ENCODE assay signal across 10 mouse cellular contexts in genomic region chr5:22548556-22549161, GRCm38 (mm10). TPM values are rescaled to one million over a fixed set of nuclear protein-coding genes. Genes with fewer than 3 reads are reported as not detected.
A peak's percentile ranks its signal among the peaks of the same experiment; 100 is the strongest.
DNase-seq lines count a peak whose midpoint lies in the region; ATAC-seq and TF ChIP-seq lines count a peak whose summit lies in the region.
"Had no signal": no experiment of that assay in that cellular context is flagged by ENCODE, and none has a peak within 500 bp of the region (broad histone marks: within the 10 kb centered on the region; RNA-seq: fewer than 3 reads in every experiment).

No protein-coding gene starts in this region.

- peak overlapping the region; percentile 84 for H3K4me2 ChIP-seq in lung, embryonic 14.5 days
- peak overlapping the region; percentile 62; the same call in 1 of the 2 replicates for H3K4me2 ChIP-seq in embryonic facial prominence, embryonic 12.5 days (replicated peaks)
- H3K4me2 ChIP-seq in kidney, postnatal 0 days (ENCODE audit: low read length) = peak overlapping the region; percentile 68

- H3K4me1 ChIP-seq in lung, embryonic 14.5 days (ENCODE audit: insufficient read depth) = no peaks in the 10 kb centered on the region
- H3K4me1 ChIP-seq in lung, adult 2 months (ENCODE audit: control insufficient read depth, insufficient read depth, low read length) = peaks cover 5% of the 10 kb centered on the region; the same call in 1 of the 2 replicates
- 0 out of 2 replicates have a peak, but pooled peaks cover 8% of the 10 kb centered on the region for H3K4me1 ChIP-seq in embryonic facial prominence, embryonic 12.5 days
- peaks cover 8% of the 10 kb centered on the region; the same call in 1 of the 2 replicates for H3K4me1 ChIP-seq in kidney, postnatal 0 days (replicated peaks; ENCODE audit: insufficient read depth, low read length)

- WGBS in lung, embryonic 14.5 days = 45% methylated on average over 6 of the region's 6 CpGs
- 62% methylated on average over 6 of the region's 6 CpGs for WGBS in lung, adult 2 months
- 77% methylated on average over 6 of the region's 6 CpGs for WGBS in embryonic facial prominence, embryonic 12.5 days
- 39% methylated on average over 6 of the region's 6 CpGs for WGBS in kidney, postnatal 0 days

- H3K9me3 ChIP-seq in lung, embryonic 14.5 days (ENCODE audit: low read depth, low read length) = no peaks in the 10 kb centered on the region
- no peaks in the 10 kb centered on the region for H3K9me3 ChIP-seq in embryonic facial prominence, embryonic 12.5 days
- no peaks in the 10 kb centered on the region for H3K9me3 ChIP-seq in kidney, postnatal 0 days (replicated peaks; ENCODE audit: low read length)

- H3K9ac ChIP-seq in lung, embryonic 14.5 days = no peak overlapping the region
- no peak overlapping the region for H3K9ac ChIP-seq in embryonic facial prominence, embryonic 12.5 days
- no peak overlapping the region for H3K9ac ChIP-seq in kidney, postnatal 0 days (ENCODE audit: low read depth, low read length)

- H3K4me3 ChIP-seq in lung, embryonic 14.5 days (ENCODE audit: low read depth, low read length) = peak overlapping the region; percentile 66
- H3K4me3 ChIP-seq in lung, adult 2 months (replicated peaks; ENCODE audit: extremely low read depth, low read depth, low read length) = no peak overlapping the region
- no peak overlapping the region for H3K4me3 ChIP-seq in embryonic facial prominence, embryonic 12.5 days
- H3K4me3 ChIP-seq in kidney, postnatal 0 days (replicated peaks; ENCODE audit: low read depth, low read length) = no peak overlapping the region
- H3K4me3 ChIP-seq in left cerebral cortex, adult 2 months = no peak overlapping the region

- no peak overlapping the region for H3K27ac ChIP-seq in lung, embryonic 14.5 days (ENCODE audit: low read depth)
- H3K27ac ChIP-seq in embryonic facial prominence, embryonic 12.5 days = no peak overlapping the region
- no peak overlapping the region for H3K27ac ChIP-seq in kidney, postnatal 0 days
- no peak overlapping the region for H3K27ac ChIP-seq in left cerebral cortex, adult 2 months

- intact Hi-C loops in left cerebral cortex, adult 2 months (cut with DNase I) = no loop called here

- no peak for TF ChIP-seq POLR2A in lung, adult 2 months (IDR thresholded peaks at IDR 0.05; ENCODE audit: borderline replicate concordance, extremely low read depth, low read depth, low read length)

- ATAC-seq in lung, embryonic 14.5 days (ENCODE audit: insufficient read depth) = no peak
- no peak for ATAC-seq in embryonic facial prominence, embryonic 12.5 days (ENCODE audit: insufficient number of reproducible peaks, insufficient read depth, low FRiP score, low TSS enrichment)
- ATAC-seq in kidney, postnatal 0 days (replicated peaks; ENCODE audit: low FRiP score, low read depth) = no peak

- peak; percentile 8 for DNase-seq in lung, embryonic 14.5 days
- no peak for DNase-seq in lung, adult 2 months
- DNase-seq in kidney, postnatal 0 days (ENCODE audit: low spot score) = peak; percentile 9
- peak; percentile 12 for DNase-seq in naive thymus-derived CD4-positive, alpha-beta T cell, adult 2 months (ENCODE audit: low read depth)
- DNase-seq in spleen, adult 12 weeks (ENCODE audit: low spot score) = no peak
- no peak for DNase-seq in layer of hippocampus, postnatal 14 days (ENCODE audit: low spot score in 2 of 2)
- no peak for DNase-seq in left cerebral cortex, adult 2 months (ENCODE audit: extremely low spot score in 1 of 2, low spot score in 2 of 2)
- DNase-seq: adrenal gland, postnatal 25 days; right cerebral cortex, postnatal 25 days had no signal

- no peaks in the 10 kb centered on the region for H3K27me3 ChIP-seq in lung, embryonic 14.5 days (ENCODE audit: insufficient read depth, low read length)
- no peaks in the 10 kb centered on the region for H3K27me3 ChIP-seq in embryonic facial prominence, embryonic 12.5 days
- no peaks in the 10 kb centered on the region for H3K27me3 ChIP-seq in kidney, postnatal 0 days (ENCODE audit: insufficient read depth, low read length)

- no peak for TF ChIP-seq CTCF in lung, embryonic 14.5 days (IDR thresholded peaks at IDR 0.05; ENCODE audit: low read depth)
- no peak for TF ChIP-seq CTCF in lung, adult 2 months (IDR thresholded peaks at IDR 0.05; ENCODE audit: insufficient read depth, low read length)
- TF ChIP-seq CTCF in kidney, postnatal 0 days (IDR thresholded peaks at IDR 0.05; ENCODE audit: low read depth) = no peak
- TF ChIP-seq CTCF in left cerebral cortex, adult 2 months (IDR thresholded peaks at IDR 0.05) = no peak

- H3K36me3 ChIP-seq in lung, embryonic 14.5 days (ENCODE audit: insufficient read depth) = peaks cover 30% of the 10 kb centered on the region
- H3K36me3 ChIP-seq in embryonic facial prominence, embryonic 12.5 days = peaks cover 26% of the 10 kb centered on the region
- H3K36me3 ChIP-seq in kidney, postnatal 0 days (ENCODE audit: insufficient read depth, low read length) = peaks cover 15% of the 10 kb centered on the region; the same call in 1 of the 2 replicates

RNA-seq across cellular contexts. Expression of gene Orc5, which starts 1.6 kb away (rescaled TPM):
- polyA plus RNA-seq in lung, embryonic 14.5 days (2014; fragmentation: Nextera tagmentation; extraction: Ambion mirVana) = 40.5 and 43.1 TPM in 2 replicates
- polyA plus RNA-seq in lung, adult 2 months (2012; rRNA removed) = 2.8 and 4.7 TPM in 2 replicates
- polyA plus RNA-seq in embryonic facial prominence, embryonic 12.5 days (2016; fragmentation: Nextera tagmentation; extraction: Ambion mirVana) = 41.3 and 45.9 TPM in 2 replicates
- 37.6 and 37.7 TPM in 2 replicates for polyA plus RNA-seq in kidney, postnatal 0 days (2015; fragmentation: Nextera tagmentation; extraction: Ambion mirVana)
- 10 to 100 TPM; 18.1 to 20.0 TPM for total RNA-seq in layer of hippocampus, postnatal 14 days (2021)
- 10 to 100 TPM; 16.5 to 20.8 TPM for total RNA-seq in left cerebral cortex, adult 2 months (2021)

Comparison
In these comparisons a context has a peak if more than half of its experiments do, and no peak if none do; other contexts are left out.
1. DNase-seq: peak in lung, embryonic 14.5 days (single experiment), kidney, postnatal 0 days (single experiment) and naive thymus-derived CD4-positive, alpha-beta T cell, adult 2 months (single experiment); none in lung, adult 2 months (single experiment), spleen, adult 12 weeks (single experiment), layer of hippocampus, postnatal 14 days (0 of 2) and left cerebral cortex, adult 2 months (0 of 2).
2. Peak in every context shown above with its lines, with median percentiles within 50 percentile points of each other: H3K4me2 ChIP-seq.